Mouse (Mus musculus): ENCODE data around the gene 6030498E09Rik. TPM values are rescaled to one million over a fixed set of nuclear protein-coding genes. Genes with fewer than 3 reads are reported as not detected.

Gene 6030498E09Rik
- polyA plus RNA-seq, 1 experiment = not detected

DNA sequence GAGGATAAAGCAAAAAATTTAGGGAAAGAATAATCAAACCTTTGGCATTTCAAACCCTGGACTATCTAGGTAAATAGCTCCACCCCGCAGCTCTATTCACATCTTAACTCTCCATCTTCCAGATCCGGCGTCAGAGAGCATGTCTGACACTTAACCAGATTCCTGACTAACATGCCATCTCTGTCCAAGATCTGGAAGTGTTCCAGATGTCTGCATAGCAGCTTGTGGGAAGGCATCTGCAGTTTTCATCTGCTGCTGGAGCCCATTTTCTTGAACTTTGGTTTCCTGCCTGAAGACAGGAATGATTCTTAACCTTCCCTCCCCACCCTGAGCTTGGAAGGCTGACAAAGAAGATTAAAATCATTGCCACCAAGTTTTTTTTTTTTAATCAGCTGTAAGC, 44.4 kb downstream of the 6030498E09Rik start:
- TF ChIP-seq CTCF (IDR thresholded peaks at IDR 0.05; ENCODE audit: insufficient read depth, low read depth, low read length) (no peak), POLR2A (IDR thresholded peaks at IDR 0.05; ENCODE audit: insufficient read depth, low read depth, low read length) (no peak)
- H3K4me3 ChIP-seq (ENCODE audit: insufficient read depth, low read depth, low read length) = no peak overlapping the region
- H3K4me1 ChIP-seq (ENCODE audit: control insufficient read depth, insufficient read depth, low read length) = no peaks in the 10 kb centered on the region
- no peak overlapping the region for H3K27ac ChIP-seq (ENCODE audit: insufficient read depth, low read depth, low read length)
- WGBS = 66% methylated on average over 3 of the region's 3 CpGs

DNA sequence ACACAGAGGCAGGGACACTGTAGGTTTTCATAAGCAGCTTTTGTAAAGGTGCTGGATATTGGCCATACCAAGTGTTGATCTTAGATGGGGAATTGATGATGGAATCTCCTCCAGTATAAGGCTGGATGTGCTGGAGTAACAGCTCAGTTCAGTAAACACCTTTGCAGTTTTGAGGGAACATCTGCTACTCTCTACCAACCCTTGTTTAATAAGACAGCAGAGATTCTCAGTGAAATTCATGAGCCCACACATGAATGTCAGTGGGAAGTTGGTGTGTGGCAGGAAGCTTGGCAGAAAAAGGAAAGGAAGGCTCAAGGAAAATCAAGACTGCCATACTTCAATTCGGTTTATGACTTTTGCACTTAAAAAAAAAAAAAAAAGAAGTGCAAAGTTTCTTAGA, 186.1 kb downstream of the 6030498E09Rik start:
- TF ChIP-seq CTCF (IDR thresholded peaks at IDR 0.05; ENCODE audit: insufficient read depth, low read depth, low read length) (no peak), POLR2A (IDR thresholded peaks at IDR 0.05; ENCODE audit: insufficient read depth, low read depth, low read length) (no peak)
- no peak overlapping the region for H3K4me3 ChIP-seq (ENCODE audit: insufficient read depth, low read depth, low read length)
- 67% methylated on average over 1 of the region's 1 CpGs for WGBS
- no peaks in the 10 kb centered on the region for H3K4me1 ChIP-seq (ENCODE audit: control insufficient read depth, insufficient read depth, low read length)
- no peak overlapping the region for H3K27ac ChIP-seq (ENCODE audit: insufficient read depth, low read depth, low read length)

DNA sequence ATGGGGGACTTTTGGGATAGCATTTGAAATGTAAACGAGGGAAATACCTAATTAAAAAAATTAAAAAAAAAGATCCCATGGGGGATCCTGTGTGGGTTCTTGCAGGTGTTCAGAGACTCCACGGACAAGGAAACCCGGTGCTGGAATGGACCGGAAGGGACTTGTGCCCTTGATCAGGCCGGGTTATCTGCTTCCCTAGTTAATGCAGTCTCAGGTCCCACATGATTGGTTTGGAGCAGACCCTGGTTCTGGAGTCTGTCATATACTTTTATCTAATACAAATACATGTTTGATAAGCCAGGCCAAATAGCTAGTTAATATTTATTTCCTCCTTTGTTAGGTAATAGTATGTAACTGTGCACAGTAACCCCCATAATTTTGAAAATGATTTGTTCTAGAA, 223.8 kb downstream of the 6030498E09Rik start:
- H3K4me3 ChIP-seq (ENCODE audit: insufficient read depth, low read depth, low read length) = no peak overlapping the region
- TF ChIP-seq CTCF (IDR thresholded peaks at IDR 0.05; ENCODE audit: insufficient read depth, low read depth, low read length) = no peak
- no peak for TF ChIP-seq POLR2A (IDR thresholded peaks at IDR 0.05; ENCODE audit: insufficient read depth, low read depth, low read length)
- WGBS = 89% methylated on average over 5 of the region's 5 CpGs
- no peaks in the 10 kb centered on the region for H3K4me1 ChIP-seq (ENCODE audit: control insufficient read depth, insufficient read depth, low read length)
- H3K27ac ChIP-seq (ENCODE audit: insufficient read depth, low read depth, low read length) = no peak overlapping the region

Other genes starting within 250 kb of the 6030498E09Rik start
- not detected in 2 replicates for gene Cul4b, start 196.5 kb upstream of the 6030498E09Rik start, polyA plus RNA-seq (2012; ENCODE audit: insufficient read depth, insufficient read length, low replicate concordance, missing spikeins)
- not detected in 2 replicates for gene Mcts1, start 172.1 kb upstream of the 6030498E09Rik start, polyA plus RNA-seq (2012; ENCODE audit: insufficient read depth, insufficient read length, low replicate concordance, missing spikeins)
- gene C1galt1c1, start 137.6 kb upstream of the 6030498E09Rik start, polyA plus RNA-seq (2012; ENCODE audit: insufficient read depth, insufficient read length, low replicate concordance, missing spikeins) = not detected in 2 replicates